Mouse (Mus musculus) Patski (cell line): ENCODE measurements around the gene Inhbe. TPM values are rescaled to one million over a fixed set of nuclear protein-coding genes. Genes with fewer than 3 reads are reported as not detected.
A peak's percentile ranks its signal among the peaks of the same experiment; 100 is the strongest.
"Not testable (repeated sequence)": the region's sequence is repeated elsewhere in the genome, so short reads cannot be mapped to it uniquely, and the experiment has no call there.

Experiments
- ATAC-seq: fragments of 100-300 bp; one replicate; pipeline ENCODE4 v1.8.0; 2021
- CTCF ChIA-PET: fragments of 350-600 bp; sonication (Branson Sonifier 250); formaldehyde crosslinking; loops from one replicate; lab custom pipeline; 2022; ENCODE audit warnings: inconsistent platforms; lab: Charles Lee
- POLR2A ChIA-PET: fragments of 350-600 bp; sonication (Branson Sonifier 250); formaldehyde crosslinking; loops from one replicate; lab custom pipeline; 2022; ENCODE audit warnings: antibody characterized with exemption, inconsistent platforms; lab: Charles Lee
- DNase-seq: peaks from one replicate; pipeline ENCODE4 v3.0.0-alpha.2; 2011; ENCODE audit warnings: low read depth, low spot score
- H3K27me3 ChIP-seq: fragments of 371-371 bp; one replicate; pipeline ENCODE4 v1.5.1; 2021
- CTCF ChIP-seq: fragments of 100-300 bp; IDR thresholded peaks from one replicate; pipeline ENCODE4 v1.5.1; 2021
- in situ Hi-C: fragments of 300-500 bp; cut with MboI; formaldehyde crosslinking; loops from 3 replicates; pipeline ENCODE4 v1.11.1; 2018; ENCODE audit warnings: low pct_unique_long_range_greater_than_20kb, mixed read lengths
- polyA plus RNA-seq: library from polyadenylated mRNA; unstranded; gene quantifications from one replicate; pipeline ENCODE4 v1.2.3, GENCODE M21; 2021

Gene Inhbe
- polyA plus RNA-seq, 1 experiment from 2014 or later = 0.01 TPM

GRCm38 (mm10) chr10:127323131-127323855, 30.9 kb downstream of the Inhbe start:
- ChIA-PET POLR2A (interaction anchor here (0.6 kb wide), 1 partner anchor 107 kb away, joined by 3 read pairs; no protein-coding TSS in a partner anchor), CTCF (interaction anchor here (1.4 to 4.0 kb wide), 2 partner anchors 16 to 19 kb away, joined by 5 to 17 read pairs; partner anchors contain the start of gene Gli1)
- TF ChIP-seq CTCF = no peak
- DNase-seq (no peak), ATAC-seq (no peak)
- in situ Hi-C loops = loop anchor here (10.0 kb wide), 1 partner anchor 208 kb away; no protein-coding TSS in a partner anchor
- peaks cover 8% of the 10 kb centered on the region for H3K27me3 ChIP-seq

GRCm38 (mm10) chr10:127322669-127323068, 31.5 kb downstream of the Inhbe start:
- no peak for TF ChIP-seq CTCF
- H3K27me3 ChIP-seq = peaks cover 8% of the 10 kb centered on the region
- ChIA-PET CTCF (interaction anchor here (4.0 kb wide), 1 partner anchor 16 kb away, joined by 17 read pairs; no protein-coding TSS in a partner anchor), POLR2A (no interaction called here)
- in situ Hi-C loops = loop anchor here (10.0 kb wide), 1 partner anchor 208 kb away; no protein-coding TSS in a partner anchor
- no peak for ATAC-seq
- DNase-seq = no peak

- CTCF ChIA-PET = interaction anchor here (1.6 to 4.0 kb wide), 2 partner anchors 10 to 17 kb away, joined by 7 to 17 read pairs; partner anchors contain the start of gene Mars
- DNase-seq (no peak), ATAC-seq (no peak)
- peaks cover 8% of the 10 kb centered on the region for H3K27me3 ChIP-seq
- POLR2A ChIA-PET = no interaction called here
- no peak for TF ChIP-seq CTCF
- in situ Hi-C loops = loop anchor here (10.0 kb wide), 1 partner anchor 207 kb away; no protein-coding TSS in a partner anchor
Observed at GRCm38 (mm10) chr10:127322178-127322577, 32.0 kb downstream of the Inhbe start.

DNA sequence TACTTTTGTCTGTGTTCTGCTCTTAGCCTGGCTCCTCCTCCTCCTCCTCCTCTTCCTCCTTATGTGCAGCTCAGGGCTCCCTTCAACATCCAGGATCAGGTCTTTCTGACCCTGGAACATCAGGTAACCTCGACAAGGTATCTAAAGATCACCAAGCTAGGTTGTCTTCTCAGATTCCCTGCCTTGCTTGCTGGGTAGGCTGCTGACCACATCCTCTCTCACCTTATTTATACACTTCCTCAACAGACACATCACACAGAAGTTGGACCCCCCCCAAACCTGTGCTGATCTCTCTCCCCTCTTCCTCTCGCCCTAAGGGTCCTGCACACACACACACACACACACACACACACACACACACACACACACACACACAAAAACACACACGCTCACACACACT, 32.6 kb downstream of the Inhbe start, which contains the start of gene Arhgap9:
TSS of gene Arhgap9 (plus strand) at position 344 of the 400 bp plus-strand sequence.
- no peak for TF ChIP-seq CTCF
- DNase-seq = no peak
- in situ Hi-C loops = loop anchor here (10.0 kb wide), 1 partner anchor 207 kb away; no protein-coding TSS in a partner anchor
- ChIA-PET CTCF (interaction anchor here (1.6 to 4.0 kb wide), 2 partner anchors 10 to 17 kb away, joined by 7 to 17 read pairs; partner anchors contain the start of gene Mars), POLR2A (no interaction called here)
- H3K27me3 ChIP-seq = peaks cover 3% of the 10 kb centered on the region
- no peak for ATAC-seq

- ATAC-seq = peak; percentile 29
- DNase-seq = no peak
- ChIA-PET POLR2A (no interaction called here), CTCF (interaction anchor here (0.6 to 1.7 kb wide), 4 partner anchors 8 to 104 kb away, joined by 3 to 5 read pairs (median 3); partner anchors contain the start of gene Mars)
- TF ChIP-seq CTCF = no peak
- in situ Hi-C loops = loop anchor here (5.0 to 10.0 kb wide), 2 partner anchors 63 to 205 kb away; no protein-coding TSS in a partner anchor
- H3K27me3 ChIP-seq = no peaks in the 10 kb centered on the region
Observed at GRCm38 (mm10) chr10:127319969-127320368, 34.2 kb downstream of the Inhbe start.

- ATAC-seq (no peak), DNase-seq (no peak)
- POLR2A ChIA-PET = no interaction called here
- in situ Hi-C loops = loop anchor here (5.0 kb wide), 1 partner anchor 61 kb away; no protein-coding TSS in a partner anchor
- CTCF ChIA-PET = interaction anchor here (1.4 kb wide), 1 partner anchor 21 kb away, joined by 4 read pairs; no protein-coding TSS in a partner anchor
- no peaks in the 10 kb centered on the region for H3K27me3 ChIP-seq
- TF ChIP-seq CTCF = no peak
Observed at GRCm38 (mm10) chr10:127318009-127318408, 36.2 kb downstream of the Inhbe start.

DNA sequence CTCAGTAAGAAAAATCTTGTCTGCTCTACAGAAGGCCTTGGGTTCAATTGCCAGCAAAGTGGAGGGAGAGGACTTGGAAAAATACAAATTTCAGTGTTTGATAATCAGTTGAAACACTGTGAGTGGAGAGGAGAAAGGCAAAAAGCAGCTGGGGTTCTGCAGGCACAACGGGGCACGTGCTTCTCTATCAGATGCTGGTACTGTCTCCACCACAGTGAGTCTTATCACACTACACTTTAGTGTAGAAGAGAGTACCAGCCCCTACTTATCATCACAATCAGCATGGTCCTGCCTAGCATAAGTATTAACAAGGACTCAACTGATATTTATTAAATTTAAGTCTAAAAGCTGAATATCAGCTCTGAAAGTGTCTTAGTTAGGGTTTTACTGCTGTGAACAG, 36.9 kb downstream of the Inhbe start:
- ChIA-PET POLR2A (interaction anchor here (0.7 kb wide), 1 partner anchor 999 kb away, joined by 3 read pairs; no protein-coding TSS in a partner anchor), CTCF (interaction anchor here (1.4 kb wide), 1 partner anchor 21 kb away, joined by 4 read pairs; no protein-coding TSS in a partner anchor)
- H3K27me3 ChIP-seq = no peaks in the 10 kb centered on the region
- DNase-seq = no peak
- in situ Hi-C loops = loop anchor here (5.0 kb wide), 1 partner anchor 60 kb away; no protein-coding TSS in a partner anchor
- TF ChIP-seq CTCF = no peak
- no peak for ATAC-seq

DNA sequence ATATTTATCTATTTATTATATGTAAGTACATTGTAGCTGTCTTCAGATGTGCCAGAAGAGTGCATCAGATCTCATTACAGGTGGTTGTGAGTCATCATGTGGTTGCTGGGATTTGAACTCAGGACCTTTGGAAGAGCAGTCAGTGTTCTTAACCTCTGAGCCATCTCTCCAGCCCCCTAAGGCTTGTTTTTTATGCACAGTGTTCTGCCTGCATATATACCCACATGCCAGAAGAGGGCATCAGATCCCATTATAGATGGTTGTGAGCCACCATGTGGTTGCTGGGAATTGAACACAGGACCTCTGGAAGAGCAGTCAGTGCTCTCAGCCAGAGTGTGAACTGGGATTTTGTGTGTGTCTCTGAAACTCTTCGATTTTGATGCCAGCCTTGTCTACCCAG, 39.3 kb downstream of the Inhbe start:
- DNase-seq, CTCF ChIA-PET, POLR2A ChIA-PET, ATAC-seq, H3K27me3 ChIP-seq: not testable (repeated sequence)
- TF ChIP-seq CTCF = peak; percentile 35
- in situ Hi-C loops = loop anchor here (5.0 kb wide), 1 partner anchor 58 kb away; no protein-coding TSS in a partner anchor

GRCm38 (mm10) chr10:127313516-127313915, 40.7 kb downstream of the Inhbe start:
- ATAC-seq, in situ Hi-C loops, H3K27me3 ChIP-seq, POLR2A ChIA-PET, DNase-seq: not testable (repeated sequence)
- CTCF ChIA-PET = interaction anchor here (1.0 kb wide), 2 partner anchors 13 to 25 kb away, joined by 3 to 4 read pairs; no protein-coding TSS in a partner anchor

DNA sequence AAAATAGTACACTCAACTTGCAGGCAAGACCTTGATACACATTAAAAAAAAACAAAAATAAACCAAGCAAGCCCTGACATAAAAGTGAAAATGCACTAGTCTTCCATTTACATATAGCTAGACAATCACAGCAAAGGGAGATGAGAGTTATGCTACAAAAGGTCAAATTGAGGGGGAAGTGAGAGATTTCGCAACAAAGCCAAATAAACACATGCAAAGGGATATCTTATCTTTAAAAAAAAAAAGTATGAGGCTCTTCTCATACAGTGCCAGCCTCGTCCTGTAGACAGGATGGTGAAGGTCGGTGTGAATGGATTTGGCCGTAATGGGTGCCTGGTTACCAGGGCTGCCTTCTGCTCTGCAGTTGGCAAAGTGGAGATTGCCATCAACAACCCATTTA, 41.4 kb downstream of the Inhbe start:
- POLR2A ChIA-PET = interaction anchor here (1.5 kb wide), 1 partner anchor 19 kb away, joined by 3 read pairs; no protein-coding TSS in a partner anchor
- CTCF ChIA-PET = interaction anchor here (1.0 to 2.0 kb wide), 5 partner anchors 9 to 26 kb away, joined by 3 to 8 read pairs (median 4); partner anchors contain the start of gene Arhgap9
- ATAC-seq = no peak
- no peaks in the 10 kb centered on the region for H3K27me3 ChIP-seq
- TF ChIP-seq CTCF = no peak
- no peak for DNase-seq
- in situ Hi-C loops = no loop called here
